ENCODE assay signal across 20 mouse cellular contexts in the genomic region with DNA sequence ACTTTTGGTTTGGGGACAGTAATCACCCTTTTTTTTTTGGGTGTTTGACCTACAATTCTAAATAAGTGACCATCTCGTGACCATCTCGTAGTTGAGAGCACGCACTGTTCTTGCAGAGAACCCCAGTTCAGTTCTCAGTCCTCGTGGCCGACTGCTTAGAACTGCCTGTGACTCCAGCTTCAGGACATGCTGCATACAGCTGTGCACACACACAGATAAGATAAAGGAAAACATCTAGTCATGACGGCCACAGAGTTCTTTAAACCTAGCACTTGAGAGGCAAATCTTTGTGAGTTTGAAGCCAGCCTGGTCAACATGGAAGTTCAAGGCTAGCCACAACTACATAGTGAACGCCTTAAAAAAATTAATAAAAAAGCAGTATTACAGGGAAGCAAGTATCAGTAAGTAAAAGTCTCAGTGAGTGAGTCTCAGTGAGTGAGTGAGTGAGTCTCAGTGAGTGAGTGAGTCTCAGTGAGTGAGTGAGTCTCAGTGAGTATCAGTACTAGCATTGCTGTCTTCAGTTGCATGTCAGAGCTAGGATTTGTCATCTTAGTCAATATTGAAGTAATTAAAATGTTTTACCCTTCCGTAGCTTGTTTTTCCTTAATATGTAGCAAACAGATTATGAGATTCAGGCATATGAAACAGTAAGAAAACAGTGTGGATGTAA.
DNase-seq lines count a peak whose midpoint lies in the region; ATAC-seq lines count a peak whose summit lies in the region.
"Had no signal": no experiment of that assay in that cellular context is flagged by ENCODE, and none has a peak within 500 bp of the region (broad histone marks: within the 10 kb centered on the region; RNA-seq: fewer than 3 reads in every experiment).

No protein-coding gene starts in this region.

- no peak overlapping the region for H3K27ac ChIP-seq in heart, embryonic 12.5 days (ENCODE audit: poor library complexity, severe bottlenecking)
- H3K27ac ChIP-seq in liver, embryonic 13.5 days = peak overlapping the region; percentile 13
- no peak overlapping the region for H3K27ac ChIP-seq in midbrain, embryonic 16.5 days (ENCODE audit: low read length)
- H3K27ac ChIP-seq: hindbrain, embryonic 13.5 days; limb, embryonic 15.5 days; midbrain, embryonic 15.5 days had no signal

- intact Hi-C loops in heart, postnatal 36 days (cut with DNase I) = no loop called here
- intact Hi-C loops in left cerebral cortex, postnatal 14 days (cut with DNase I) = no loop called here

- H3K4me2 ChIP-seq in heart, embryonic 12.5 days = no peak overlapping the region
- H3K4me2 ChIP-seq in liver, embryonic 13.5 days = no peak overlapping the region
- no peak overlapping the region for H3K4me2 ChIP-seq in midbrain, embryonic 16.5 days (ENCODE audit: low read length)
- H3K4me2 ChIP-seq: hindbrain, embryonic 13.5 days; limb, embryonic 15.5 days; midbrain, embryonic 15.5 days had no signal

- H3K4me1 ChIP-seq in heart, embryonic 12.5 days (replicated peaks) = peaks cover 51% of the 10 kb centered on the region
- H3K4me1 ChIP-seq in liver, embryonic 13.5 days (replicated peaks) = peaks cover 52% of the 10 kb centered on the region
- peaks cover 24% of the 10 kb centered on the region for H3K4me1 ChIP-seq in midbrain, embryonic 16.5 days (ENCODE audit: control insufficient read depth, insufficient read depth, low read length)

- H3K9ac ChIP-seq in heart, embryonic 12.5 days = no peak overlapping the region
- H3K9ac ChIP-seq in liver, embryonic 13.5 days = no peak overlapping the region
- H3K9ac ChIP-seq in midbrain, embryonic 16.5 days (ENCODE audit: low read depth, low read length) = no peak overlapping the region
- H3K9ac ChIP-seq: hindbrain, embryonic 13.5 days; limb, embryonic 15.5 days; midbrain, embryonic 15.5 days had no signal

- ATAC-seq in heart, embryonic 12.5 days (ENCODE audit: insufficient number of reproducible peaks, low FRiP score) = peak; percentile 69; the same call in 1 of the 2 replicates
- ATAC-seq in liver, embryonic 13.5 days (ENCODE audit: low read depth) = peak; percentile 96
- ATAC-seq in midbrain, embryonic 16.5 days = no peak
- no peak for ATAC-seq in cerebellum, adult (ENCODE audit: insufficient number of reproducible peaks, low FRiP score, low TSS enrichment)
- ATAC-seq: forebrain, embryonic 16.5 days; midbrain, embryonic 15.5 days had no signal

- no peaks in the 10 kb centered on the region for H3K27me3 ChIP-seq in heart, embryonic 12.5 days (replicated peaks)
- H3K27me3 ChIP-seq in liver, embryonic 13.5 days = no peaks in the 10 kb centered on the region
- H3K27me3 ChIP-seq in midbrain, embryonic 16.5 days (ENCODE audit: control insufficient read depth, insufficient read depth, low read depth, low read length) = no peaks in the 10 kb centered on the region
- H3K27me3 ChIP-seq: hindbrain, embryonic 13.5 days; limb, embryonic 15.5 days; midbrain, embryonic 15.5 days had no signal

- no peak for DNase-seq in heart, postnatal 36 days
- DNase-seq in 416B (ENCODE audit: low read depth) (peak; percentile 52), MEL-GATA-1-ER (ENCODE audit: extremely low read depth, low read depth) (peak; percentile 53)
- DNase-seq in liver, embryonic 13.5 days = peak; percentile 42
- no peak for DNase-seq in left cerebral cortex, postnatal 14 days (ENCODE audit: low spot score in 2 of 2)
- DNase-seq: cerebellum, adult 11-12 months; cerebellum, postnatal 36 days; kidney, adult 9 months; kidney, postnatal 4 days; lung, postnatal 4 days; retina, postnatal 1 day; right cerebral cortex, postnatal 4 days; thymus, adult 2 months had no signal

- no peaks in the 10 kb centered on the region for H3K36me3 ChIP-seq in heart, embryonic 12.5 days
- H3K36me3 ChIP-seq in liver, embryonic 13.5 days = no peaks in the 10 kb centered on the region
- no peaks in the 10 kb centered on the region for H3K36me3 ChIP-seq in midbrain, embryonic 16.5 days (ENCODE audit: control insufficient read depth, insufficient read depth, low read length)
- H3K36me3 ChIP-seq: hindbrain, embryonic 13.5 days; limb, embryonic 15.5 days; midbrain, embryonic 15.5 days had no signal

- no peaks in the 10 kb centered on the region for H3K9me3 ChIP-seq in heart, embryonic 12.5 days (replicated peaks)
- no peaks in the 10 kb centered on the region for H3K9me3 ChIP-seq in liver, embryonic 13.5 days (replicated peaks)
- no peaks in the 10 kb centered on the region for H3K9me3 ChIP-seq in midbrain, embryonic 16.5 days (replicated peaks; ENCODE audit: control insufficient read depth, low read length, poor library complexity, severe bottlenecking)
- H3K9me3 ChIP-seq: hindbrain, embryonic 13.5 days; limb, embryonic 15.5 days; midbrain, embryonic 15.5 days had no signal

- WGBS in heart, embryonic 12.5 days = 48% methylated on average over 8 of the region's 8 CpGs
- WGBS in liver, embryonic 13.5 days (ENCODE audit: insufficient replicate concordance) = 36% methylated on average over 8 of the region's 8 CpGs
- WGBS in midbrain, embryonic 16.5 days = 94% methylated on average over 8 of the region's 8 CpGs

- H3K4me3 ChIP-seq in heart, embryonic 12.5 days = no peak overlapping the region
- H3K4me3 ChIP-seq in liver, embryonic 13.5 days (replicated peaks) = no peak overlapping the region
- no peak overlapping the region for H3K4me3 ChIP-seq in midbrain, embryonic 16.5 days (ENCODE audit: low read depth, low read length)
- H3K4me3 ChIP-seq: hindbrain, embryonic 13.5 days; limb, embryonic 15.5 days; midbrain, embryonic 15.5 days had no signal

Comparison
In these comparisons a context has a peak if more than half of its experiments do, and no peak if none do; other contexts are left out.
1. ATAC-seq: peak in heart, embryonic 12.5 days (single experiment) and liver, embryonic 13.5 days (single experiment); none in midbrain, embryonic 16.5 days (single experiment) and cerebellum, adult (single experiment).
2. DNase-seq: peak in 416B (single experiment), MEL-GATA-1-ER (single experiment) and liver, embryonic 13.5 days (single experiment); none in heart, postnatal 36 days (0 of 2) and left cerebral cortex, postnatal 14 days (0 of 2).